Mouse (Mus musculus): ENCODE measurements around the gene Josd1. TPM values are rescaled to one million over a fixed set of nuclear protein-coding genes. Genes with fewer than 3 reads are reported as not detected.

Josd1 gene
- 48.7 and 57.4 TPM in 2 replicates for polyA plus RNA-seq (2012; rRNA removed)

DNA sequence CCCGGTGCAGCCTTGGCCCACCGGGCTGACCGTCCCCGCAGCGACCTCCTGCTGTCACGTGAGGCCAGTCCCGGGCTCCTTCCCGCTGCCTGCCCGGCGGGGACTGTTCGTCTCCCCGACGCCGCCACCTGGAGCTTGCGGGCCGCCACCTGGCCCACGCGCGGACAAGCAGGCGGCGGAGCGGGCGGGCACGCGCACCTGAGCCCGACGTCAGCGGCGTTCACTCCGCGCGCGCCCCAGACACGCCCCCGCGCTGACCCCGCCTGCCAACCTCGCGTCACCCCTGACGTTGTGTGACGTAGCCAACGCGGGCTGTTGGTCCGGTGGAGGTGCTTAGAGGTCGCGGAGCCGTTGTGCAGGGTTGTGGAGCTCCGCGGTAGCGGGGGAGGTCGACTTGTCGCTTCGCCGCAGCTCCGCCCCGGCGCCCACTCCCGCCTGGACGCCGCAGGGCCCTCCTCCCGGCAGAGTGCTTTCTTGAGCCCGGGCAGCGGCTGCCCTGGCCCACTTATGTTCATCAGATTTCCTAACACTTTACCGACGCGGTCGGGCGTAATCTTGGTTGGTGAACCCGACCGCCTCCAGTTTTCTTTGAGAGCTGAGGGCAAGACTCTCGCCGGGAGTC, at the start of gene Josd1:
TSS of gene Josd1 (minus strand) at position 274 of the 622 bp plus-strand sequence.

DNA sequence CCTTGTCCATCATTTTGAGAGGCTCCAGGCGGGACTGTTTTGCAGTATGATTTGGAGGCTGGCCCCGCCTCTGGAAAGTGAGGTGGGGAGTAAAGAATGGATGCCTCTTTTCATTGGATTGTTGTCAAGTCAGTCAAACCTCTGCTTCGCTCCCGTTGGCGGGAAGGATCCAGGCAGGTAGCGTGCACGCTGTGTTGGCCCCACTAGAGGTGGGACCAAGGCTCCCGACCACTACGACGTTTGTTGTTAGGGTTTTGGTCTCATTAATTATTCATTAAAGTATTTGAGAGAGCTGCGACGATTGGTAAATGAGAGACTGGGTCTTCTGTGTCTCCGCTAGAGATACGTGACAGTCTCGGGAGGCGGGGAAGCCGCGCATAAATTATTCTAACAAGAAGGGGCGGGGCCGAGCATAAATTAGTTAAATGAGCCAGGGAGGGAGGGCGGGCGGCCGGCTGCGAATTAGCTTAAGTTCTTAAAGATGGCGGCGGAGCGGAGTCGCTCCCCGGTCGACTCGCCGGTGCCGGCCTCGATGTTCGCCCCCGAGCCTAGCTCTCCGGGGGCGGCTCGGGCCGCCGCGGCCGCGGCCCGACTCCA, 2.8 kb upstream of the Josd1 start, which contains the start of gene Gtpbp1:
TSS of gene Gtpbp1 (plus strand) at position 420 of the 597 bp plus-strand sequence.

DNA sequence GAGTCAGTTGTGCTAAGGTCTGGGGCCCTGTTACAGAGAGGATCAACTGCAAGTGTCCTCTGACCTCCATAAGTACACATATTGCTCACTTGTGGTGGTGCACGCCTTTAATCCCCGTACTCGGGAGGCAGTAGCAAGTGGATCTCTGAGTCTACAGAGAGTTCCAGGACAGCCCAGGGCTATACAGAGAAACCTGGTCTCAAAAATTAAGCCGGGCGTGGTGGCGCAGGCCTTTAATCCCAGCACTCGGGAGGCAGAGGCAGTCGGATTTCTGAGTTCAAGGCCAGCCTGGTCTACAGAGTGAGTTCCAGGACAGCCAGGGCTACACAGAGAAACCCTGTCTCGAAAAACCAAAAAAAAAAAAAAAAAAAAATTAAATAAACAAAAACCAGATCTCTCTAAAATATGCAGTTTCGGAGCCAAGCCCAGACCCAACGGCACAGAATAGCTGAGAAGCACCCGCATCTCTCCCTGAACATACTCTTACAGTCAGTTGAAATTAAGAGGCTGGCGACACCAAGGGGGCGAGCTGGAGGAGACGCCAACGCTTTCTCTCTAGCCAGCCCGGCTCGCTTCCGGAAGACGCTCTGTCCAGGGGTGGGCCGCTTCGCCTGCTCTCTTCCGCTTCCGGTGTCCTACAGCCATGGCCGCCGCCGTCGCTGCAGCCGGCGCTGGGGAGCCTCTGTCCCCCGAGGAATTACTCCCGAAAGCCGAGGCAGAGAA, 17.3 kb downstream of the Josd1 start, which contains the start of gene Tomm22:
TSS of gene Tomm22 (plus strand) at position 613 of the 723 bp plus-strand sequence.

DNA sequence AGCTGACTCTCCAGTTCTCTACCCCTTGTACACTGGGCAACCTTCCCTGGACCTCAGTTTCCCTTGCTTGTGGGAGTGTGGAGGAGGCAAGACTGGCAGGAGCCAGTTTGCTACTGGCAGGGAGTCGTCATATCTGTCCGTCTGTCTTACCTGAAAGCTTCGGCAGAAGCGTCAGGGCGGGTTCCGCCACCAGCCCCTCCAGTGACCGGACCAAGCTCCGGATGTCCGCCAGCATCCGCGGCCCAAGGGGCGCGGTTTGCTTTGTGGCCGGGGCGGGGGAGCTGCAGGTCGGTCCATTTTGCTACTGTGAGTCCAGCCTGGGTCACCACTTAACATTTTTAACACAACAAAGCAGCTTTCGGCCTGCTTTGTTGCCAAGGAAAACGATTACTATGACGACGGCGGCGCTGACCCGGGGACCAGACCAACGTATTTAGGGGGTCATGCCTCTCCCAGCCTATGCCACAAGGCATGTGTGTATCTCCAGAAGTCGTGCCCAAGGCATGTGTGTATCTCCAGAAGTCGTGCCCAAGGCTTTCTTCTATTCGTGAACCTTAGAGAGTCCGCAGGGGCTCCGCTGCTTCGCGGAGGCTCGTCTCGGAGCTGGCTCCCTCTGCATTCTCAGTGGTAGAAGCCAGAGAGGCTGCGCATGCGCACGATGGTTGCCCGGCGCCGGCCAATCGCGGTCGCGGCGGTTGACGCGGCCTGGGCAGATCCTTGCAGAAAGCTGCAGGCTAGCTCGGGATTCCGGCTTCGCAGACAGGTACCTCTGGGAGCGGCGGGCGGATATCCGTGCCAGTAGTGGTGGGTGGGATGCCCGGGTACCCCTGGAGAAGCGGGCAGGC, 29.0 kb downstream of the Josd1 start, which contains the start of the genes Fam227a and Cby1:
TSS of gene Fam227a (minus strand) at position 426 of the 845 bp plus-strand sequence.
TSS of gene Cby1 (plus strand) at position 669 of the 845 bp plus-strand sequence.

Other genes starting within 250 kb of the Josd1 start
- gene Csnk1e, start 232.4 kb downstream of the Josd1 start, polyA plus RNA-seq (2012; rRNA removed), result 70.4 and 118 TPM in 2 replicates
- gene Kcnj4, start 182.7 kb downstream of the Josd1 start, polyA plus RNA-seq (2012; rRNA removed), result 0.26 and 0.33 TPM in 2 replicates
- gene Kdelr3, start 171.5 kb downstream of the Josd1 start, polyA plus RNA-seq (2012; rRNA removed), result 37.3 and 39.4 TPM in 2 replicates
- gene Ddx17, start 141.2 kb downstream of the Josd1 start, polyA plus RNA-seq (2012; rRNA removed), result 403 and 414 TPM in 2 replicates
- 0.21 and 0.28 TPM in 2 replicates for gene Dmc1, start 82.8 kb downstream of the Josd1 start, polyA plus RNA-seq (2012; rRNA removed)
- 2.0 and 2.2 TPM in 2 replicates for gene Fam227a, start 29.0 kb downstream of the Josd1 start, polyA plus RNA-seq (2012; rRNA removed)
- gene Cby1, start 28.7 kb downstream of the Josd1 start, polyA plus RNA-seq (2012; rRNA removed), result 7.0 and 9.9 TPM in 2 replicates
- 22.7 and 23.0 TPM in 2 replicates for gene Tomm22, start 17.1 kb downstream of the Josd1 start, polyA plus RNA-seq (2012; rRNA removed)
- 43.0 and 45.0 TPM in 2 replicates for gene Gtpbp1, start 2.9 kb upstream of the Josd1 start, polyA plus RNA-seq (2012; rRNA removed)
- gene Sun2, start 54.6 kb upstream of the Josd1 start, polyA plus RNA-seq (2012; rRNA removed), result 58.9 and 61.5 TPM in 2 replicates
- gene Dnal4, start 89.9 kb upstream of the Josd1 start, polyA plus RNA-seq (2012; rRNA removed), result 44.1 and 58.8 TPM in 2 replicates
- 6.4 and 7.0 TPM in 2 replicates for gene Nptxr, start 116.8 kb upstream of the Josd1 start, polyA plus RNA-seq (2012; rRNA removed)
- 0.75 and 10.2 TPM in 2 replicates for gene Npcd, start 146.3 kb upstream of the Josd1 start, polyA plus RNA-seq (2012; rRNA removed)
- gene Cbx6, start 146.8 kb upstream of the Josd1 start, polyA plus RNA-seq (2012; rRNA removed), result 174 and 177 TPM in 2 replicates
- gene Apobec3, start 203.7 kb upstream of the Josd1 start, polyA plus RNA-seq (2012; rRNA removed), result 23.8 and 30.9 TPM in 2 replicates